Mouse (Mus musculus) thymus, postnatal 0 days (tissue): ENCODE measurements around the gene Pfn2. TPM values are rescaled to one million over a fixed set of nuclear protein-coding genes. Genes with fewer than 3 reads are reported as not detected.
"Not testable (repeated sequence)": the region's sequence is repeated elsewhere in the genome, so short reads cannot be mapped to it uniquely, and the experiment has no call there.

Experiments used
- DNase-seq: peaks from one replicate; pipeline ENCODE4 v3.0.0-alpha.2; 2015; ENCODE audit warnings: low spot score
- polyA plus RNA-seq: library from polyadenylated mRNA; unstranded; fragments of >200 nt; fragmentation: Nextera tagmentation; extraction: Ambion mirVana; gene quantifications from 2 replicates; pipeline ENCODE4 v1.2.1, GENCODE M21; 2015

Pfn2 gene
- 32.1 and 34.2 TPM in 2 replicates for polyA plus RNA-seq

- DNase-seq = peak; percentile 81
Measured at GRCm38 (mm10) chr3:57847760-57848185, at the start of gene Pfn2. Gene Pfn2, minus strand, starts transcription at chr3:57848079.

- DNase-seq = no peak
Measured at GRCm38 (mm10) chr3:57882945-57883344, 35.1 kb upstream of the Pfn2 start.

- DNase-seq = peak; percentile 58
Measured at GRCm38 (mm10) chr3:57846912-57847759, 743 bp downstream of the Pfn2 start.

- DNase-seq = no peak
Measured at GRCm38 (mm10) chr3:57846662-57846911, 1.3 kb downstream of the Pfn2 start.

- peak; percentile 2 for DNase-seq
Measured at GRCm38 (mm10) chr3:57845786-57846661, 1.9 kb downstream of the Pfn2 start.

GRCm38 (mm10) chr3:57843775-57844174, 4.1 kb downstream of the Pfn2 start:
- DNase-seq = peak; percentile 60

GRCm38 (mm10) chr3:57836911-57837310, 11.0 kb downstream of the Pfn2 start:
- no peak for DNase-seq

- no peak for DNase-seq
Measured at GRCm38 (mm10) chr3:57833585-57833984, 14.3 kb downstream of the Pfn2 start.

GRCm38 (mm10) chr3:57825866-57826265, 22.0 kb downstream of the Pfn2 start:
- DNase-seq = no peak

- no peak for DNase-seq
Measured at GRCm38 (mm10) chr3:57815447-57815846, 32.4 kb downstream of the Pfn2 start.

GRCm38 (mm10) chr3:57795071-57795470, 52.8 kb downstream of the Pfn2 start:
- not testable (repeated sequence) for DNase-seq

Other genes with a start within 250 kb of the Pfn2 start
- gene Commd2, start 196.4 kb downstream of the Pfn2 start, polyA plus RNA-seq = 118 and 121 TPM in 2 replicates
- gene Ankub1, start 155.3 kb downstream of the Pfn2 start, polyA plus RNA-seq = not detected in 2 replicates
- gene Rnf13, start 112.0 kb downstream of the Pfn2 start, polyA plus RNA-seq = 84.8 and 94.8 TPM in 2 replicates